Mouse (Mus musculus) lung, postnatal 25 days (tissue): ENCODE measurements at regions not wholly inside any gene's neighbourhood (a gene's known extent, or its start where the extent isn't known, plus 50 kb on each side); places are given as distances from the start of the nearest gene placed in this dataset.

Source experiments
- DNase-seq: peaks from one replicate; pipeline ENCODE4 v3.0.0; 2022; ENCODE audit warnings: low spot score

- no peak for DNase-seq
These were observed 561.8 kb downstream of the Gm43517 start for GRCm38 (mm10) chr12:49946752-49947260.

GRCm38 (mm10) chr12:49950986-49951385, 566.0 kb downstream of the Gm43517 start:
- no peak for DNase-seq

- no peak for DNase-seq
These were observed 566.8 kb downstream of the Gm43517 start for GRCm38 (mm10) chr12:49951821-49952220.

- no peak for DNase-seq
These were observed 583.1 kb downstream of the Gm43517 start for GRCm38 (mm10) chr12:49968072-49968471.

- DNase-seq = no peak
These were observed 584.6 kb downstream of the Gm43517 start for GRCm38 (mm10) chr12:49969546-49969945.

- no peak for DNase-seq
These were observed 589.8 kb downstream of the Gm43517 start for GRCm38 (mm10) chr12:49974591-49975323.

GRCm38 (mm10) chr12:49975553-49975952, 590.6 kb downstream of the Gm43517 start:
- DNase-seq = no peak

- DNase-seq = no peak
These were observed 607.6 kb downstream of the Gm43517 start for GRCm38 (mm10) chr12:49992501-49993079.

GRCm38 (mm10) chr12:50038808-50039374, 610.0 kb downstream of the Prkd1 start:
- DNase-seq = no peak

GRCm38 (mm10) chr12:50061286-50061685, 587.6 kb downstream of the Prkd1 start:
- DNase-seq = no peak

- DNase-seq = no peak
These were observed 582.5 kb downstream of the Prkd1 start for GRCm38 (mm10) chr12:50066394-50066793.

- DNase-seq = no peak
These were observed 577.1 kb downstream of the Prkd1 start for GRCm38 (mm10) chr12:50071797-50072196.

GRCm38 (mm10) chr12:50072359-50072758, 576.5 kb downstream of the Prkd1 start:
- DNase-seq = no peak

GRCm38 (mm10) chr12:50073684-50074083, 575.2 kb downstream of the Prkd1 start:
- DNase-seq = no peak

GRCm38 (mm10) chr12:50081157-50081556, 567.7 kb downstream of the Prkd1 start:
- no peak for DNase-seq

GRCm38 (mm10) chr12:50081571-50081970, 567.3 kb downstream of the Prkd1 start:
- no peak for DNase-seq

GRCm38 (mm10) chr12:50084517-50084916, 564.4 kb downstream of the Prkd1 start:
- no peak for DNase-seq

- no peak for DNase-seq
These were observed 537.5 kb downstream of the Prkd1 start for GRCm38 (mm10) chr12:50111246-50112044.

GRCm38 (mm10) chr12:50112081-50112491, 536.8 kb downstream of the Prkd1 start:
- no peak for DNase-seq

GRCm38 (mm10) chr12:50115855-50116254, 533.0 kb downstream of the Prkd1 start:
- DNase-seq = no peak

GRCm38 (mm10) chr12:50118346-50118745, 530.6 kb downstream of the Prkd1 start:
- DNase-seq = no peak

GRCm38 (mm10) chr12:50122145-50122544, 526.8 kb downstream of the Prkd1 start:
- DNase-seq = no peak
